ENCODE assay signal across 8 mouse cellular contexts in genomic region chr2:167462954-167463353, GRCm38 (mm10). TPM values are rescaled to one million over a fixed set of nuclear protein-coding genes. Genes with fewer than 3 reads are reported as not detected.
A peak's percentile ranks its signal among the peaks of the same experiment; 100 is the strongest.
DNase-seq lines count a peak whose midpoint lies in the region; TF ChIP-seq lines count a peak whose summit lies in the region.

No protein-coding gene starts in this region.

- 44% methylated on average over 6 of the region's 6 CpGs for WGBS in kidney, adult 2 months

- peak; percentile 28 to 60 for DNase-seq in urinary bladder, adult 18-20 months (ENCODE audit: low spot score in 2 of 2)
- DNase-seq in urinary bladder, postnatal 10 days (ENCODE audit: low spot score) = no peak
- peak; percentile 77 for DNase-seq in cerebellum, adult 11 months
- peak; percentile 72 for DNase-seq in gastrocnemius, postnatal 14 days
- peak; percentile 87 for DNase-seq in kidney, adult 2 months
- DNase-seq in lung, postnatal 10 days = peak; percentile 78
- DNase-seq in spleen, postnatal 4 days (ENCODE audit: low spot score in 2 of 2) = peak; percentile 72 to 89
- DNase-seq in frontal cortex, postnatal 25 days (ENCODE audit: low spot score in 2 of 2) = no peak

- no peaks in the 10 kb centered on the region for H3K4me1 ChIP-seq in kidney, adult 2 months (ENCODE audit: control insufficient read depth, insufficient read depth, low read length)

- no peak overlapping the region for H3K27ac ChIP-seq in kidney, adult 2 months (ENCODE audit: insufficient read depth, low read depth, low read length)

- TF ChIP-seq CTCF in kidney, adult 2 months (conservative IDR thresholded peaks at IDR 0.05; ENCODE audit: insufficient read depth, insufficient read length, low read depth, low read length) = peak; percentile 94

- H3K4me3 ChIP-seq in kidney, adult 2 months (ENCODE audit: insufficient read depth, low read depth, low read length) = no peak overlapping the region

- no peak for TF ChIP-seq POLR2A in kidney, adult 2 months (IDR thresholded peaks at IDR 0.05; ENCODE audit: low read depth, low read length)

- H3K27me3 ChIP-seq in kidney, adult 2 months (replicated peaks; ENCODE audit: control insufficient read depth, insufficient read depth, low read length) = no peaks in the 10 kb centered on the region

- peaks cover 4% of the 10 kb centered on the region; the same call in 1 of the 2 replicates for H3K36me3 ChIP-seq in kidney, adult 2 months (ENCODE audit: control insufficient read depth, insufficient read depth, low read length)

- intact Hi-C loops in gastrocnemius, postnatal 14 days (cut with DNase I; ENCODE audit: low total_unique reads) = loop anchor here (5.0 kb wide), 1 partner anchor 41 kb away; the partner anchor contains the start of gene Slc9a8

RNA-seq across cellular contexts. Expression of gene Rnf114, which starts 29.5 kb away (rescaled TPM):
- total RNA-seq in gastrocnemius, postnatal 14 days (2021) = 10 to 100 TPM; 15.3 to 15.6 TPM
- 97.9 and 98.2 TPM in 2 replicates for polyA plus RNA-seq in kidney, adult 2 months (2012; rRNA removed)

RNA-seq across cellular contexts. Expression of gene Spata2, which starts 29.7 kb away (rescaled TPM):
- total RNA-seq in gastrocnemius, postnatal 14 days (2021) = 10 to 100 TPM; 11.6 to 15.7 TPM
- polyA plus RNA-seq in kidney, adult 2 months (2012; rRNA removed) = 26.5 and 31.5 TPM in 2 replicates

RNA-seq across cellular contexts. Expression of gene Slc9a8, which starts 41.4 kb away (rescaled TPM):
- total RNA-seq in gastrocnemius, postnatal 14 days (2021) = 10 to 100 TPM; 24.5 to 24.6 TPM
- polyA plus RNA-seq in kidney, adult 2 months (2012; rRNA removed) = 226 and 357 TPM in 2 replicates

Comparison
In these comparisons a context has a peak if more than half of its experiments do, and no peak if none do; other contexts are left out.
1. DNase-seq: peak in urinary bladder, adult 18-20 months (2 of 2), cerebellum, adult 11 months (single experiment), gastrocnemius, postnatal 14 days (single experiment), kidney, adult 2 months (single experiment), lung, postnatal 10 days (single experiment) and spleen, postnatal 4 days (2 of 2); none in urinary bladder, postnatal 10 days (single experiment) and frontal cortex, postnatal 25 days (0 of 2).